Mouse (Mus musculus) embryonic fibroblast, embryonic 13.5 days (primary cell): ENCODE measurements around the gene Cux2.

Experiments used
- CTCF ChIP-seq: IDR thresholded peaks from 2 replicates; pipeline ENCODE4 v1.5.1; 2011; ENCODE audit warnings: mild to moderate bottlenecking, control low read depth, low read length, moderate library complexity, borderline replicate concordance; ENCODE audit not compliant: insufficient read depth
- POLR2A ChIP-seq: IDR thresholded peaks from 2 replicates; pipeline ENCODE4 v1.6.1; 2011; ENCODE audit warnings: low read depth, mild to moderate bottlenecking, control low read depth, low read length, moderate library complexity

DNA sequence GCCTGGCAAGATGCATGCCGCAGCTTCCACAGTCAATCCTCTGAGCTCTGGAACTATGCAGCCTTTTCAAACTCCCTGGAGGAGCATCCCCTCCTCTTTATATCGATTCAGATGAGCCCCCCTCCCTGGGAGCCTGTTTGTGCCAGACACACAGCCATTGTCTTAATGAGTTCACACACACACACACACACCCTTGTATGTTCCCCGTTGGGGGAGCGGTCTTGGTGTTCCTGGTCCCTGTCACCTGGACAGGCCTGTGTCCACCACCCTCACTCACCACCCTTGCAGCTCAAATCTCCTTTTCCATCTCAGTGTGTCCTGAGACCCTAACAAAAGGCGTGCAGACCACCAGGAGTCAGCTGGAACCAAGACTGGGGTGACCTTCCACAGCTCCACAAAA lies 2.1 kb downstream of the Cux2 start:
- TF ChIP-seq CTCF = no peak
- no peak for TF ChIP-seq POLR2A
